Mouse (Mus musculus) heart, adult 2 months (tissue): ENCODE results near the gene Apoe.

Experiments
- CTCF ChIP-seq: fragments of 200-600 bp; IDR thresholded peaks from 2 replicates; pipeline ENCODE4 v1.8.1; 2022; ENCODE audit warnings: antibody characterized with exemption, mild to moderate bottlenecking, moderate library complexity
- POLR2A ChIP-seq: fragments of 200-500 bp; IDR thresholded peaks from 2 replicates; pipeline ENCODE4 v1.6.1; 2011; ENCODE audit warnings: mild to moderate bottlenecking, low read depth, low read length, control low read depth; ENCODE audit not compliant: insufficient read depth

DNA sequence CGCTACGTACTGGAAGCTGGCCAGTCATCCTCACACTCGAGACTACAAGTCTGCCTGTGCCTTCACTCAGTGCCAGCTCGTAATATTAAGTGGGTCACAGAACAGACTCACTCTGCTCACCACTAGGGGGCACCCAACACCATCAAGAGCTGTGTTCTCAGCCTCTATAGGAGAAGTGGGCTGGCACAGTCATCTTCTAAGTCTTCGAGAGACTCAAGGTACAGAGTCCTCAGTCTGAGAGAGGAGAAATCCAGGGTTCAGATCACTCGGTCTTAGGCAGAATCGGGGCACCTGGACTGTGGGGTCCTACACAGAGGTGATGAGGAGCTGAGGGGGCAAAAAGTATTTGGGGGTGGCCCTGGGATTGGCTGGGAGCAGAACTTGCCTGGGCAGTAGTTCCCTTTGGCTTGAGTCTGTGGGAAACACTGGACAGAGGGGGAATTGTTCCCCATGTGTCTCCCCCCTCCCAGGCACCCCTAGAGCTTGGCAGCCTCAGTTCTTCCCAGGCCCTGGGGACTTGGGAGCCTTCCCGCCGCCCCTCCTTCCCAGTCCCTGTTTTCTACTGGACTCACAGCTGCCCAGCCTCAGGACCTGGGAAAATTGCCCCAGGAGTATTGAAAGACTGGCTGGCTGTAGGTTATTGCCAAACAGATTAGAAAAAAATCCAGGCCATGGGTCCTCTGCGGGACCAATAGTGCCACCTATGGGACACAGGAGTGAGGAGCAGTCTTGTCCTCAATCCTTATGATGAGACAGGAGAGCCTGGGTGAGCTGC is 29.9 kb downstream of the Apoe start:
- TF ChIP-seq POLR2A = no peak
- TF ChIP-seq CTCF = peak; percentile 83
